Mouse (Mus musculus) left cerebral cortex, adult 8-10 months (tissue): ENCODE results near the gene Rasl10a. TPM values are rescaled to one million over a fixed set of nuclear protein-coding genes. Genes with fewer than 3 reads are reported as not detected.

ENCODE experiments used
- DNase-seq, 2 experiments: peaks; one replicate each; pipeline ENCODE4 v3.0.0; 2022; ENCODE audit warnings: low spot score in 2 of 2
- total RNA-seq, 4 experiments: library from RNA; stranded (reverse); gene quantifications; 2 replicates each; pipeline ENCODE4 v1.2.4; 2022

Gene Rasl10a
- 10 to 100 TPM; 49.0 to 60.5 (median 53.2) TPM for total RNA-seq

DNA sequence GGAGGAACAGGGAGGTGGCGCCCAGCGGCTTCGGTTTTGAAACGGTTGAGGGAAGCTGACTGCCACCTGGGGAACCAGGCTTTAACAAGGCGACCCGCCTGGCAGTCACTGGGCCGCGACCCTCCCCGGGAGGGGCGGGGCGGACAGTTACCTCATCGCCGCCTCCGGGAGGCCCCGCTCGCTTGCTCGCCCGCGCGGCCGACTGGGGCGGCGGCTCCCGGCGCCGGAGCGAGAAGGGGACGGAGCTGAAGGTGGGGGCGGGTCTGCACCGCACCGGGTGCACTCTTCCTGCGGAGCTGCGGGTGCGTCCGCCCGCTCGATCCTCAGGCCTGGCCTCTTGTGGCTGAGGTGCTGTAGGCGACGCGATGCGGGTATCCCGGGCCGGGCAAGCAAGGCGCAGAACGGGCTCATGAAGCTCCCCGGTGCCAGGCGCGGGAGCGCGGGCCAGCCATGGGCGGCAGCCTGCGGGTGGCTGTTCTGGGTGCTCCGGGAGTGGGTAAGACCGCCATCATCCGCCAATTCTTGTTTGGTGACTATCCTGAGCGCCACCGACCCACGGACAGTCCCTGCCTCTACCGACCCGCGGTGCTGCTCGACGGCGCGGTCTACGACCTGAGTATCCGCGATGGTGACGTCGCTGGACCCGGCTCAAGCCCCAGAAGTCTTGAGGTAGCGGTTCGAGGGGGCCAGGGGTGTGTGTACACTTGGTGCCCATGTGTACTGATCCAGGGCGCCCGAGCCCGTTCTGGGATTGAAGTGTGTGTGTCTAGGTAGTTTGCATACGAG is at the start of gene Rasl10a:
Gene Rasl10a, plus strand, starts transcription at position 273 of the 786 bp plus-strand sequence.
- DNase-seq, result peak in 1 of 2 experiments; percentile 39

DNA sequence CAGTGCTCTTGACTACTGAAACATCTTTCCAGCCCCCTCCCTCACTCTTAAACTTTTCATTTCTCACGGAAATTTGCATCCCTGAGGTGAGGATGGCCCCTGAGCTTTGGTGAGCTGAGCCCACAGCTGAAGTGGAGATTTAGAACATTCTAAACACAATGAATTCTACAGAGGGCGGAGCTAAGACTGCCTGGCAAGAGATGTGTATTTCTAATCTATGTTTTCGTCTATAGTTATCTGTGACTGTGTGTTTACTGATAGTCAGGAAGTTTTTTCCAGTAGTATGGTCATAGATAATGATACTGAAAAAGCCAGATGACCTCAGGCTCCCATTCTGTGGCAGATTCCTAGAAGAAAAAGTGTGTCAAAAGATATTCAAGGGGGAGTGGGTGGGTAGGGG is 49.1 kb upstream of the Rasl10a start:
- no peak for DNase-seq

- DNase-seq, result no peak
Measured at GRCm38 (mm10) chr11:5009354-5010074, 48.4 kb upstream of the Rasl10a start.

DNA sequence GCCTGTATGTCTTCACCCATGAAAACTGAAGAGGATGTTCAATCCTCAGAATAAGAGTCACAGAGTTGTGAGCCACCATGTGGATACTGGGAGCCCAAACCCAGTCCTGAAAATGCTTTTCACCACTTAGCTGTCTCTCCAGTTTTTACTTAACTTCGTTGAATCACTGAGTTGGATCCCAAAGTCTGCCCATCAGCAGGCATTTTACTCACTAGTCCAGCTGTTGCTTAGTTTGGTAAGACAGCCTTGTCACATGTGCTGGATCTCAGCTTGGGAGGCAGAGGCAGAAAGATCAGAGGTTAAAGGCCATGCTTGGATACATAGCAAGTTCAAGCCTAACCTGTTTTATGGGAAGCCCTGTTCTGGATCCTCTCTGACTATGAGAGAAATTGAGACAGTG is 47.7 kb upstream of the Rasl10a start:
- DNase-seq, result no peak

- no peak for DNase-seq
Measured at GRCm38 (mm10) chr11:5011480-5011879, 46.4 kb upstream of the Rasl10a start.

DNA sequence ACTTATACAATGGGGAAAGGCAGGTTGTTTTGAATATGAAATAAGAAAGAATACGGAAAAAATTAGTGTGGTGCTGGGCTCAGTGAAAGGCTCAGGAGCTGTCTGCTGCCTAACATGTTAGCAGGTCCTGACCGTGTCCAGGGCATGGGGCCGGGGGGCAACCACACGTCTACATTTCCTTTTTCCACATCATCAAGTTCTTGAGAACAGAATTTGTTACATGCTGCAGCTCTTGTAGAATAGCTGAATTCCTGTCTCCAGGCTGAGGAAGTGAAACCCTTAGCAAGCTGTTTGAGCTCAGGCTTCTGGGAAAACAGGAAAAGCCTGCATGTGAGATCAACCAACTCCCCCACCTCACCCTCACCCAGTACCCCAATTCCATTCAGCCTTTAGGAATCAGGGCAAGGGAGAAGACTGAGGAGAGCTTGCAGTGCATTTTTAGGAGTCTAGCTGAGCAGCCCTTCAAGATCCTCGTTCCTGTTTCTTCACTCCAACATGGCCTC is 45.7 kb upstream of the Rasl10a start:
- no peak for DNase-seq

- peak in 1 of 2 experiments; percentile 69 for DNase-seq
Measured at GRCm38 (mm10) chr11:5015720-5016119, 42.2 kb upstream of the Rasl10a start.

DNA sequence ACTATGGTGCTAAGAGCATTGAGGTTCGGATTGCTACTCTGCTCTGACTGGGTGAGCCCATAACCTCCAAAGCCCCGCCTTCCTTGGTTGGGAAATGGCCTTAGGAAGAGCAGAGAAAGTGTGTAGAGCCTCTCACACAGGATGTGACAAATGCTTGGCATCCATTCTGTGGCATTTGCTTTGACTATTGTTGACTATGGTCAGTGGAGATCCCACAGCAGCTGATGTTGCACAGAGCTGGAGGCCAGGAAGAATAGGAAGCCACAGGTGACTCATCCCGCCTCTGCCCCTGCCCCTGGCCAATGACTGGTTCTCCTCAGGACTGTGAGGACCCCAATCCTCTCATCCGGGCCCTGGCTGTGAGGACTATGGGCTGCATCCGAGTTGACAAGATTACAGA is 41.6 kb upstream of the Rasl10a start:
- DNase-seq, result no peak

DNA sequence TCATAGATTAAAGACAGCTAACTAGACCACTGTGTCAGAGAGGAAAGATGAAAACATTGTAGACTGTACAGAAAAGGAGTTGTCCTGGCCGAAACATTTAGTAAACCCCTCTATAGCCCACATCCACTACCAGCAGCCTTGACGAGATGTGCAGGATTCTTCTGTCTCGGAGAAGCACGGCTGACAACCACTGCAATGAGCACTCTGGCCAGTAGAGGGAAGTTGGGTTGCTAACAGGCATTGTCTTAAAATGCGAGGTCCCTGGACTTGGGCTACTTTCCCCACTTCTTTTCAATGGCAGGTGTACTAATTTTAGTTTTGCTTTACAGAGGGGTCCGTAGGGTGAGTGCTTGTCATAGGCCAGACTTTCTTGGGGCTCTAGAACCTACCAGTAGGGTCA is 40.4 kb upstream of the Rasl10a start:
- DNase-seq, result no peak

DNA sequence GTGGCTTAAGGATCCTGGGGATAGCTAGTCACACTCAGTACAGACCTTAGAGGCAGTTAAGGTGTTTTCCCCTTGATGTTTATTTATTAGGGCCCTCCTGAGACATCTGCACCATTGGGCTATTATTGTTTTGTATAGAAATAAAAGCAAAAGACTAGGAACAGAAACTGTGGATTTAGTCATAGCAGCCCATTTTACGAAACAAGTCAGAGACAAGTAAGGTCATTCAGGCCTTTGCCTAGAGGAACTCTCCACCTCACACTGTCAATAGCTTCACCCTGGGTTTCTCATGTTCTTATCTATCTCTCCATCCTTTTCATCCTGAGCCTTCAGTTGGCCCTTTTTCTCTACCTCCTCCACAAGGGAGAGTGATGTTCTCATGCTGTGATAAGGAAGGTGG is 32.8 kb upstream of the Rasl10a start:
- no peak for DNase-seq

DNA sequence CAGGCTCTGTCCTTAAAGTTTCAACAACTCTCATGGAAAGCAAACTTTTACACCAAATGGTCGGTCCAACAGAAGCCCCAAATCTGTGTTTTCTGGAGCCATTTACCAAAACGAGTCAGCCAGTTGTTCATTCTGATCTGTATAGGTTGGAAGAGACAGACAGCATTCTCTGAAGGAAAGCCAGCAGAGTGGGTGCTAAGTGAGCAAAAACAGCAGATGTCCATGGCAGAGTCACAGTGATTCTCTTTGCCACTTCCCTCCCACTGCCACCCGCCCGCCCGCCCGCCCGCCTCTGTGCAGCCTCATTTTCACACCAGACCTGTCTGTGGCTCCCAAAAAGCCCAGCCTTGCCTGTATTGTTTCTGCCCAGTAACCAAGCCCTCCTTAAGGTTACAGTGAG is 29.7 kb upstream of the Rasl10a start:
- DNase-seq, result peak in 1 of 2 experiments; percentile 78

DNA sequence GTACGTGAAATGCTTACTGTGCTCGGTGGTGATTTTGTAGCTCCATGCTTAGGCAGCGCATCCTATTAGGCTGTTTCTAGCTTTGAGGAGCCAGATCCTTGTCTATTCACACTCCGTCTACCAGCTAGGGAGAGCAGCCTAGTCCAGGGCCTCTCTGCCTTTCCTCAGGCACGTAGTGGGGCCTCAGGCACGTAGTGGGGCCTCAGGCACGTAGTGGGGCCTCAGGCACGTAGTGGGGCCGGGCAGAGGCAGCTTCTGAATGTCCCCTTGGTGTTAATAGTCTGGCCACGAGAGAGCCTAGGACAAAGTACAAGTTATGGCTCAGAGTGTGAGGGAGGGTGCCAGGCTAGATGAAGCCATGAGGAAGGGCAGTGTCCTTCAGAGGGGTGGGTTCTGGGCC is 25.2 kb upstream of the Rasl10a start:
- DNase-seq, result no peak

DNA sequence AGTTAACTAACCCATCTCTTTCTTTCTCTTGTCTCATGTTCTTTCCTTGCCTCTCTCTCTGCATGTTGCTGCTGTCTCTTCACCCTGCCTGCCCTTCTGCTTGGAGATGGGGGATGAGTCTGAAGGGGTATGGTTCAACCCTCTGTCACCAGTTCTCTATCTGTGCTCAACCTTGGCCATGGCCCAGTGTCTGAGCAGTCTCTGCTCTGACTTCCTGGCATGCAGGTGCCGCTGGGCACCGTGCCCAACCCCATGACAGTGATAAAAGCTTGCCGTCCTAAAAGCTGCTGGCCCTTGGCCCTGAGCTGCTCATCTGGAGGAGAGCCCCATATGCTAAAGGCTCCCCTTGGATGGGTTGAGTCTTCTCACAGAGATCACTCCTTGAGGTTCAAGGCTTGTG is 24.8 kb upstream of the Rasl10a start:
- DNase-seq, result no peak

GRCm38 (mm10) chr11:5035421-5035820 is 22.5 kb upstream of the Rasl10a start:
- peak in 1 of 2 experiments; percentile 91 for DNase-seq

GRCm38 (mm10) chr11:5037146-5037854 is 20.6 kb upstream of the Rasl10a start:
- no peak for DNase-seq

DNA sequence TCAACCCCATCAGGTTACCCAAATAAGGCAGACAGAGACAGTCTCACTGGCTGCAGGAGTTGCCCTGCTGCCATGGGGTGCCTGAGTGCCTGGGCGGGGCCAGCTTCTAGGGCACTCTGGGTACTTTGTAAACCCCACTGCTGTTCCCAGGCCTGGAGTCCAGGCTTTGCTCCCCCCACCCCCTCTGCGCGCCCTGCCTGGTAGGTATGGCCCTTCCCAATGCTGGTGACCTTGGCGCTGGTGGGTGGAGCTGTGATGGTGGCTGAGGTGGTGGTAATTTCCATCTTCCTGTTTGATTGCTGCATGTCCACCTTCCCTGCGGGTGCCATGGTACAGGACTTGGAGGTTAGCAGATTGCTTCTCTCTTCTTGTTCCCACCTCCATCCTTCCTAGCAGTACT is 17.3 kb upstream of the Rasl10a start:
- DNase-seq, result no peak

GRCm38 (mm10) chr11:5041144-5041780 is 16.7 kb upstream of the Rasl10a start:
- peak in 1 of 2 experiments; percentile 89 for DNase-seq

- no peak for DNase-seq
Measured at GRCm38 (mm10) chr11:5042645-5043381, 15.1 kb upstream of the Rasl10a start.

DNA sequence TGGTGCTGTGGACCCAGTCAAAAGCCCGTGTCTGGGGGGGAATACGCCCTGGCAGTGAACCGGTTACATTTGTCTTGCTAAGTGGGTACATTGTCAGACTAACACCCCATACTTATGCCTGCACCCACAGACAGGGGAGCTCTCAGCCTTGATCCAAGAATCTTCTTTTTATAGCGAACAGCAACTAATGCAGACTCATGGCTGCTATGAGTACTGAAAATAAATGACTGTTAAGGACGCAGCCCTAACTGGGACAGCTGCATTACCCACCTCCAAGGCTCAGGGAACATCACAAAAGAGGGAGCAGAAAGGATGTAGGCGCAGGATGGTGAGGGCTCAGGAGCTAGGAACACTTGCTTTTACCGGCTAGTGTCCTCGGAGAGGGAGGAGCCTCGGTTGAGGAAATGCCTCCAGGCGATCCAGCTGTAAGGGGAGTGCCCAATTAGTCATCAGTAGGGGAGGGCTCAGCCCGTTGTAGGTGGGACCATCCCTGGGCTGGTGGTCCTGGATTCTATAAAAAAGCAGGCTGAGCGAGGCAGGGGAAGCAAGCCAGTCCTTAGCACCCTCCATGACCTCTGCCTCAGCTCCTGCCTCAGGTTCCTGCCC is 11.5 kb upstream of the Rasl10a start:
- DNase-seq, result peak in 1 of 2 experiments; percentile 63

GRCm38 (mm10) chr11:5051629-5052028 is 6.3 kb upstream of the Rasl10a start:
- no peak for DNase-seq
